Mouse (Mus musculus) stomach, postnatal 0 days (tissue): Measurements from ENCODE around the gene Slc25a43. TPM values are rescaled to one million over a fixed set of nuclear protein-coding genes. Genes with fewer than 3 reads are reported as not detected.

Source experiments
- ATAC-seq: fragments of 200-750 bp; cut with Nextera tagmentation; 2 replicates; pipeline ENCODE4 v1.8.0; 2017; ENCODE audit not compliant: low FRiP score, low TSS enrichment
- DNase-seq: peaks from one replicate; pipeline ENCODE4 v3.0.0-alpha.2; 2016; ENCODE audit warnings: low spot score
- H3K27ac ChIP-seq: fragments of 300-500 bp; sonication (generic); replicated peaks from 2 replicates; pipeline ENCODE4 v1.5.1; 2014; ENCODE audit warnings: mild to moderate bottlenecking, control low read depth
- H3K27me3 ChIP-seq: fragments of 300-500 bp; sonication (generic); 2 replicates; pipeline ENCODE4 v1.6.1; 2014; ENCODE audit warnings: low read length; ENCODE audit not compliant: control insufficient read depth, insufficient read depth
- H3K36me3 ChIP-seq: fragments of 300-500 bp; sonication (generic); 2 replicates; pipeline ENCODE4 v1.6.1; 2014; ENCODE audit warnings: low read length, mixed read lengths; ENCODE audit not compliant: control insufficient read depth, insufficient read depth
- H3K4me1 ChIP-seq: fragments of 300-500 bp; sonication (generic); replicated peaks from 2 replicates; pipeline ENCODE4 v1.6.1; 2014; ENCODE audit warnings: antibody characterized with exemption; ENCODE audit not compliant: control insufficient read depth, insufficient read depth
- H3K4me2 ChIP-seq: fragments of 300-500 bp; sonication (generic); replicated peaks from 2 replicates; pipeline ENCODE4 v1.6.1; 2014; ENCODE audit warnings: low read depth, mild to moderate bottlenecking, control low read depth, moderate library complexity
- H3K4me3 ChIP-seq: fragments of 300-500 bp; sonication (generic); 2 replicates; pipeline ENCODE4 v1.5.1; 2014; ENCODE audit warnings: low read depth, low read length, control low read depth
- H3K9ac ChIP-seq: fragments of 300-500 bp; sonication (generic); 2 replicates; pipeline ENCODE4 v1.6.1; 2014; ENCODE audit warnings: mild to moderate bottlenecking, low read length, control low read depth, mixed read lengths
- H3K9me3 ChIP-seq: fragments of 300-500 bp; sonication (generic); 2 replicates; pipeline ENCODE4 v1.6.1; 2016; ENCODE audit warnings: low read length; ENCODE audit not compliant: control insufficient read depth
- CTCF ChIP-seq: IDR thresholded peaks from 2 replicates; pipeline ENCODE4 v1.5.1; 2016; ENCODE audit warnings: antibody characterized with exemption, low read depth, mild to moderate bottlenecking, moderate library complexity
- EP300 ChIP-seq: optimal IDR thresholded peaks from 2 replicates; pipeline ENCODE3; 2016; ENCODE audit warnings: antibody characterized with exemption
- WGBS: fragments of 180-500 bp; shearing (Covaris S2); extraction: QIAGEN DNeasy Blood & Tissue Kit; methylation state at CpG from one replicate; pipeline ENCODE4 v1.1.7; 2014; 5-methylcytosine and 5-hydroxymethylcytosine counted together
- polyA plus RNA-seq: library from polyadenylated mRNA; unstranded; fragments of >200 nt; fragmentation: Nextera tagmentation; extraction: Ambion mirVana; gene quantifications from 2 replicates; pipeline ENCODE4 v1.2.1, GENCODE M21; 2015

Slc25a43 gene
- polyA plus RNA-seq, 1 experiment from 2014 or later = 1.6 TPM

DNA sequence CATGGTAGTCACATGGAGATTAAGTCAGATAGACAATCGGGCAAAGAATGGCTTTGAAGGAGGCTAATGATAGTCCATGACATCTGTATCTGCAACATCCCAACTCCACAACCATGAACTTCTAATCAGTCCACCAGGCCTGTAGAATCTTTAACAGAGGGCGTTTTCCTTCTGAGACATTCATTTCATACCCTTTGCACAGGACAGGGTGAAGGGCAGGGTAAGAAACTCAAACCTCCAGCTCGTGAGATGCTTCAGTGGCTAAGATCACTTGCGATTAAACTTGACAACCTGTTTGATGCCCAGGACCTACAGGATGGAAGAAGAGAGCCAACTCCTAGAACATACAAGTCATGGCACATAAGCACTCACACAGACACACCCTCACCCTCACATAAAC lies 71.6 kb downstream of the Slc25a43 start:
- Histone ChIP-seq H3K9me3 (no peaks in the 10 kb centered on the region), H3K4me1 (no peaks in the 10 kb centered on the region), H3K27ac (peak overlapping the region; percentile 53), H3K4me3 (no peak overlapping the region), H3K36me3 (no peaks in the 10 kb centered on the region), H3K4me2 (no peak overlapping the region), H3K27me3 (no peaks in the 10 kb centered on the region), H3K9ac (no peak overlapping the region)
- ATAC-seq (no peak), DNase-seq (no peak)
- no peak for TF ChIP-seq CTCF
- no peak for TF ChIP-seq EP300
- WGBS = 79% methylated on average over 4 of the region's 4 CpGs

- WGBS = 69% methylated on average over 2 of the region's 4 CpGs
- no peak overlapping the region for H3K27ac ChIP-seq
- TF ChIP-seq EP300 (no peak), CTCF (no peak)
- H3K9ac ChIP-seq = no peak overlapping the region
- H3K36me3 ChIP-seq = no peaks in the 10 kb centered on the region
- H3K4me1 ChIP-seq = no peaks in the 10 kb centered on the region
- H3K4me2 ChIP-seq = no peak overlapping the region
- no peak overlapping the region for H3K4me3 ChIP-seq
- H3K27me3 ChIP-seq = no peaks in the 10 kb centered on the region
- ATAC-seq = no peak
- H3K9me3 ChIP-seq = no peaks in the 10 kb centered on the region
- no peak for DNase-seq
These were observed 72.0 kb downstream of the Slc25a43 start for GRCm38 (mm10) chrX:36815439-36815838.

- Histone ChIP-seq H3K27ac (peak overlapping the region; percentile 82), H3K4me2 (peak overlapping the region; percentile 35), H3K9me3 (no peaks in the 10 kb centered on the region), H3K9ac (no peak overlapping the region), H3K27me3 (no peaks in the 10 kb centered on the region), H3K4me3 (no peak overlapping the region), H3K4me1 (no peaks in the 10 kb centered on the region), H3K36me3 (no peaks in the 10 kb centered on the region)
- 29% methylated on average over 8 of the region's 8 CpGs for WGBS
- no peak for TF ChIP-seq EP300
- no peak for TF ChIP-seq CTCF
- ATAC-seq = peak; percentile 33; the same call in 1 of the 2 replicates
- DNase-seq = no peak
These were observed 73.0 kb downstream of the Slc25a43 start for GRCm38 (mm10) chrX:36816368-36816899.

GRCm38 (mm10) chrX:36816953-36817441 lies 73.5 kb downstream of the Slc25a43 start:
- Histone ChIP-seq H3K36me3 (no peaks in the 10 kb centered on the region), H3K9me3 (no peaks in the 10 kb centered on the region), H3K9ac (no peak overlapping the region), H3K4me3 (no peak overlapping the region), H3K4me2 (peak overlapping the region; percentile 35), H3K27me3 (no peaks in the 10 kb centered on the region), H3K27ac (peak overlapping the region; percentile 82), H3K4me1 (no peaks in the 10 kb centered on the region)
- TF ChIP-seq CTCF = no peak
- no peak for TF ChIP-seq EP300
- DNase-seq (peak; percentile 72), ATAC-seq (peak; percentile 71)
- WGBS = 26% methylated on average over 9 of the region's 10 CpGs

DNA sequence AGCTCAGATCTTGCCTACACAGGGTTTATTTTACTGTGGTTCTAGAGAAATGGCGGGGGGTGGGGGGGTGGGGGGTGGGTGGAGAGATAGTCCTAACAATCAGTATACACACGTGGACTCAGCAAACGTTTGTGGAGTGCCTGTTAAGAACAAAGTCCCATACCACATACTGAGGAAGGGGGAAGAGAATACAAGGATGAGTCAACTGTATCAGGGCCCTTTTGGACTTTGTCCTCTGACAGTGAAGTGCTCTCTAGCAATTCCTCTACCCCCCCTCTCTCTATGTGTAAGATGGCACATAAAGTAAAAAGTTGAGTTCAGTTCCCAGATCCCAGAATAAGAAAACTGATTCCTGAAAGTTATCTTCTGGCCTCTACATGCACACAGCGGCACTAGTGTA lies 76.1 kb downstream of the Slc25a43 start:
- Histone ChIP-seq H3K4me1 (no peaks in the 10 kb centered on the region), H3K9ac (no peak overlapping the region), H3K9me3 (no peaks in the 10 kb centered on the region), H3K27me3 (no peaks in the 10 kb centered on the region), H3K4me3 (no peak overlapping the region), H3K4me2 (no peak overlapping the region), H3K36me3 (no peaks in the 10 kb centered on the region), H3K27ac (no peak overlapping the region)
- ATAC-seq (no peak), DNase-seq (no peak)
- 51% methylated on average over 4 of the region's 4 CpGs for WGBS
- no peak for TF ChIP-seq EP300
- no peak for TF ChIP-seq CTCF

- H3K4me1 ChIP-seq = no peaks in the 10 kb centered on the region
- no peaks in the 10 kb centered on the region for H3K9me3 ChIP-seq
- no peaks in the 10 kb centered on the region for H3K36me3 ChIP-seq
- no peak overlapping the region for H3K4me2 ChIP-seq
- DNase-seq (peak; percentile 58), ATAC-seq (peak; percentile 42)
- H3K9ac ChIP-seq = no peak overlapping the region
- TF ChIP-seq EP300 (no peak), CTCF (peak; percentile 79)
- H3K27me3 ChIP-seq = no peaks in the 10 kb centered on the region
- WGBS = 18% methylated on average over 4 of the region's 4 CpGs
- H3K4me3 ChIP-seq = no peak overlapping the region
- no peak overlapping the region for H3K27ac ChIP-seq
These were observed 76.7 kb downstream of the Slc25a43 start for GRCm38 (mm10) chrX:36820201-36820600.
